Mouse (Mus musculus) cerebellum, adult (tissue): ENCODE measurements around the gene Smagp.
"Not testable (repeated sequence)": the region's sequence is repeated elsewhere in the genome, so short reads cannot be mapped to it uniquely, and the experiment has no call there.

Experiments used
- ATAC-seq: cut with Nextera tagmentation; 2 replicates; pipeline ENCODE4 v1.9.2; 2017; ENCODE audit warnings: mild to moderate bottlenecking, moderate library complexity, mixed read lengths; ENCODE audit not compliant: insufficient number of reproducible peaks, low FRiP score, low TSS enrichment

Smagp gene

GRCm38 (mm10) chr15:100630126-100630525 lies 6.6 kb downstream of the Smagp start:
- no peak for ATAC-seq

GRCm38 (mm10) chr15:100628797-100629196 lies 7.9 kb downstream of the Smagp start:
- no peak for ATAC-seq

GRCm38 (mm10) chr15:100627774-100628370 lies 8.9 kb downstream of the Smagp start:
- ATAC-seq: no peak

- no peak for ATAC-seq
Observed at GRCm38 (mm10) chr15:100627287-100627686, 9.5 kb downstream of the Smagp start.

GRCm38 (mm10) chr15:100624435-100624834 lies 12.3 kb downstream of the Smagp start:
- no peak for ATAC-seq

GRCm38 (mm10) chr15:100623754-100624153 lies 13.0 kb downstream of the Smagp start:
- ATAC-seq: no peak

- no peak for ATAC-seq
Observed at GRCm38 (mm10) chr15:100622164-100622563, 14.6 kb downstream of the Smagp start.

GRCm38 (mm10) chr15:100621671-100622070 lies 15.1 kb downstream of the Smagp start:
- not testable (repeated sequence) for ATAC-seq

GRCm38 (mm10) chr15:100619200-100619599 lies 17.5 kb downstream of the Smagp start:
- ATAC-seq: no peak

- peak; percentile 5; the same call in 1 of the 2 replicates for ATAC-seq
Observed at GRCm38 (mm10) chr15:100616221-100616620, 20.5 kb downstream of the Smagp start.

- ATAC-seq: peak; percentile 72
Observed at GRCm38 (mm10) chr15:100615825-100616220, 20.9 kb downstream of the Smagp start.

GRCm38 (mm10) chr15:100614996-100615824 lies 21.5 kb downstream of the Smagp start, which contains the start of gene Dazap2:
Dazap2 (plus strand) TSS chr15:100615349.
- ATAC-seq: peak; percentile 56

- ATAC-seq: peak; percentile 62; the same call in 1 of the 2 replicates
Observed at GRCm38 (mm10) chr15:100614218-100614995, 22.3 kb downstream of the Smagp start.

- 0 out of 2 replicates have a peak, but pooled peaks have one; percentile 5 for ATAC-seq
Observed at GRCm38 (mm10) chr15:100613584-100613983, 23.2 kb downstream of the Smagp start.

GRCm38 (mm10) chr15:100612432-100612831 lies 24.3 kb downstream of the Smagp start:
- no peak for ATAC-seq

GRCm38 (mm10) chr15:100611951-100612350 lies 24.8 kb downstream of the Smagp start:
- no peak for ATAC-seq

- not testable (repeated sequence) for ATAC-seq
Observed at GRCm38 (mm10) chr15:100606677-100607076, 30.1 kb downstream of the Smagp start.

GRCm38 (mm10) chr15:100601669-100602068 lies 35.1 kb downstream of the Smagp start:
- ATAC-seq: no peak

- no peak for ATAC-seq
Observed at GRCm38 (mm10) chr15:100600696-100601272, 36.0 kb downstream of the Smagp start.

- peak; percentile 49; the same call in 1 of the 2 replicates for ATAC-seq
Observed at GRCm38 (mm10) chr15:100600047-100600695, 36.6 kb downstream of the Smagp start.
